In genomic region chr5:119807481-119808183, GRCm38 (mm10) we compare ENCODE assay signal across 20 mouse cellular contexts. TPM values are rescaled to one million over a fixed set of nuclear protein-coding genes. Genes with fewer than 3 reads are reported as not detected.
DNase-seq lines count a peak whose midpoint lies in the region; ATAC-seq and TF ChIP-seq lines count a peak whose summit lies in the region.
"Had no signal": no experiment of that assay in that cellular context is flagged by ENCODE, and none has a peak within 500 bp of the region (broad histone marks: within the 10 kb centered on the region; RNA-seq: fewer than 3 reads in every experiment).

No protein-coding gene starts in this region.

- peaks cover 69% of the 10 kb centered on the region for H3K27me3 ChIP-seq in heart, embryonic 15.5 days
- H3K27me3 ChIP-seq in embryonic facial prominence, embryonic 10.5 days (replicated peaks; ENCODE audit: low read depth, poor library complexity, severe bottlenecking) = peaks cover 99% of the 10 kb centered on the region
- peaks cover 56% of the 10 kb centered on the region for H3K27me3 ChIP-seq in lung, embryonic 16.5 days (ENCODE audit: control insufficient read depth, insufficient read depth, low read depth, low read length)
- H3K27me3 ChIP-seq in hindbrain, postnatal 0 days (ENCODE audit: insufficient read depth, low read length) = peaks cover 83% of the 10 kb centered on the region
- H3K27me3 ChIP-seq: CH12.LX had no signal

- peak overlapping the region; percentile 31; the same call in 1 of the 2 replicates for H3K27ac ChIP-seq in heart, embryonic 15.5 days
- H3K27ac ChIP-seq in embryonic facial prominence, embryonic 10.5 days (replicated peaks) = no peak overlapping the region
- H3K27ac ChIP-seq in lung, embryonic 16.5 days (ENCODE audit: low read length) = peak overlapping the region; percentile 97
- no peak overlapping the region for H3K27ac ChIP-seq in hindbrain, postnatal 0 days
- H3K27ac ChIP-seq: embryonic facial prominence, embryonic 12.5 days; intestine, embryonic 15.5 days; layer of hippocampus, adult 2 months; liver, embryonic 13.5 days; stomach, embryonic 15.5 days had no signal

- no peak for TF ChIP-seq CTCF in hindbrain, postnatal 0 days (IDR thresholded peaks at IDR 0.05; ENCODE audit: low read depth)

- H3K4me3 ChIP-seq in heart, embryonic 15.5 days = no peak overlapping the region
- H3K4me3 ChIP-seq in embryonic facial prominence, embryonic 10.5 days = no peak overlapping the region
- H3K4me3 ChIP-seq in lung, embryonic 16.5 days (ENCODE audit: low read length) = peak overlapping the region; percentile 17
- H3K4me3 ChIP-seq in hindbrain, postnatal 0 days (ENCODE audit: low read length) = no peak overlapping the region
- H3K4me3 ChIP-seq: embryonic facial prominence, embryonic 12.5 days; intestine, embryonic 15.5 days; layer of hippocampus, adult 2 months; liver, embryonic 13.5 days; megakaryocyte, embryonic 14.5 days; stomach, embryonic 15.5 days had no signal

- ATAC-seq in heart, embryonic 15.5 days (replicated peaks; ENCODE audit: insufficient number of reproducible peaks, insufficient read depth, low FRiP score, low read depth) = no peak
- peak; percentile 16 for ATAC-seq in lung, embryonic 16.5 days (ENCODE audit: low read depth)
- no peak for ATAC-seq in CD4-positive, CD25-positive, alpha-beta regulatory T cell, adult 4 months
- no peak for ATAC-seq in hindbrain, postnatal 0 days
- ATAC-seq: intestine, embryonic 15.5 days had no signal

- peaks cover 22% of the 10 kb centered on the region; the same call in 1 of the 2 replicates for H3K4me1 ChIP-seq in heart, embryonic 15.5 days (replicated peaks)
- no peaks in the 10 kb centered on the region for H3K4me1 ChIP-seq in embryonic facial prominence, embryonic 10.5 days
- peaks cover 8% of the 10 kb centered on the region; the same call in 1 of the 2 replicates for H3K4me1 ChIP-seq in lung, embryonic 16.5 days (replicated peaks; ENCODE audit: control insufficient read depth, insufficient read depth, low read length)
- no peaks in the 10 kb centered on the region for H3K4me1 ChIP-seq in hindbrain, postnatal 0 days (ENCODE audit: insufficient read depth, low read length)
- H3K4me1 ChIP-seq: embryonic facial prominence, embryonic 12.5 days; intestine, embryonic 15.5 days; liver, embryonic 13.5 days; stomach, embryonic 15.5 days had no signal

- no peaks in the 10 kb centered on the region for H3K36me3 ChIP-seq in heart, embryonic 15.5 days
- H3K36me3 ChIP-seq in embryonic facial prominence, embryonic 10.5 days (replicated peaks) = no peaks in the 10 kb centered on the region
- no peaks in the 10 kb centered on the region for H3K36me3 ChIP-seq in lung, embryonic 16.5 days (ENCODE audit: control insufficient read depth, insufficient read depth, low read length)
- no peaks in the 10 kb centered on the region for H3K36me3 ChIP-seq in hindbrain, postnatal 0 days (ENCODE audit: insufficient read depth, low read length)
- H3K36me3 ChIP-seq: embryonic facial prominence, embryonic 12.5 days; intestine, embryonic 15.5 days; liver, embryonic 13.5 days; stomach, embryonic 15.5 days had no signal

- WGBS in heart, embryonic 15.5 days = 22% methylated on average over 20 of the region's 20 CpGs
- 2% methylated on average over 20 of the region's 20 CpGs for WGBS in embryonic facial prominence, embryonic 10.5 days
- 6% methylated on average over 20 of the region's 20 CpGs for WGBS in lung, embryonic 16.5 days
- WGBS in hindbrain, postnatal 0 days = 2% methylated on average over 20 of the region's 20 CpGs

- H3K9me3 ChIP-seq in heart, embryonic 15.5 days (replicated peaks) = no peaks in the 10 kb centered on the region
- no peaks in the 10 kb centered on the region for H3K9me3 ChIP-seq in embryonic facial prominence, embryonic 10.5 days
- no peaks in the 10 kb centered on the region for H3K9me3 ChIP-seq in lung, embryonic 16.5 days (ENCODE audit: control insufficient read depth, low read length)
- H3K9me3 ChIP-seq in hindbrain, postnatal 0 days (ENCODE audit: low read length) = 0 out of 2 replicates have a peak, but pooled peaks cover 3% of the 10 kb centered on the region
- H3K9me3 ChIP-seq: embryonic facial prominence, embryonic 12.5 days; intestine, embryonic 15.5 days; liver, embryonic 13.5 days; stomach, embryonic 15.5 days had no signal

- H3K4me2 ChIP-seq in heart, embryonic 15.5 days = no peak overlapping the region
- peak overlapping the region; percentile 46 for H3K4me2 ChIP-seq in lung, embryonic 16.5 days (ENCODE audit: low read depth, low read length)
- no peak overlapping the region for H3K4me2 ChIP-seq in hindbrain, postnatal 0 days (ENCODE audit: low read depth, low read length)
- H3K4me2 ChIP-seq: embryonic facial prominence, embryonic 12.5 days; intestine, embryonic 15.5 days; liver, embryonic 13.5 days; stomach, embryonic 15.5 days had no signal

- DNase-seq in heart, postnatal 4 days = no peak
- DNase-seq in embryo, embryonic 11 days = peak; percentile 26
- DNase-seq in embryonic facial prominence, embryonic 10.5 days (ENCODE audit: low spot score) = peak; percentile 27
- no peak for DNase-seq in hindbrain, postnatal 0 days (ENCODE audit: low spot score)
- DNase-seq: adrenal gland, postnatal 36 days; cerebellum, adult 9-11 months; gastrocnemius, postnatal 14 days; liver, embryonic 13.5 days; thymus, postnatal 14 days had no signal

- no peak overlapping the region for H3K9ac ChIP-seq in heart, embryonic 15.5 days
- peak overlapping the region; percentile 58 for H3K9ac ChIP-seq in lung, embryonic 16.5 days (ENCODE audit: low read length)
- H3K9ac ChIP-seq in hindbrain, postnatal 0 days (replicated peaks; ENCODE audit: low read length) = no peak overlapping the region
- H3K9ac ChIP-seq: embryonic facial prominence, embryonic 12.5 days; intestine, embryonic 15.5 days; liver, embryonic 13.5 days; stomach, embryonic 15.5 days had no signal

RNA-seq across cellular contexts. Expression of gene Tbx5, which starts 24.8 kb away (rescaled TPM):
- polyA plus RNA-seq in heart, embryonic 15.5 days (2015; fragmentation: Nextera tagmentation; extraction: Ambion mirVana) = 30.1 and 33.8 TPM in 2 replicates
- total RNA-seq in heart, postnatal 4 days (2021) = 10 to 100 TPM; 36.3 to 36.6 TPM
- 0.45 and 0.98 TPM in 2 replicates for polyA plus RNA-seq in embryonic facial prominence, embryonic 10.5 days (2016; fragmentation: Nextera tagmentation; extraction: Ambion mirVana)
- 53.0 and 58.7 TPM in 2 replicates for polyA plus RNA-seq in lung, embryonic 16.5 days (2015; fragmentation: Nextera tagmentation; extraction: Ambion mirVana)
- polyA plus RNA-seq in CD4-positive, CD25-positive, alpha-beta regulatory T cell, adult 4 months (2017; shearing (Covaris generic)) = not detected
- total RNA-seq in hindbrain, postnatal 0 days (2014; rRNA removed) = not detected in 2 replicates
- 0.04 TPM in 1 of 2 replicates, not detected in the other for polyA plus RNA-seq in hindbrain, postnatal 0 days (2015; fragmentation: Nextera tagmentation; extraction: Ambion mirVana)
- total RNA-seq: CH12.LX; hematopoietic stem cell, adult 5-6 weeks; layer of hippocampus, adult 2 months; left cerebral cortex, adult 8-10 months had no signal

Comparison
In these comparisons a context has a peak if more than half of its experiments do, and no peak if none do; other contexts are left out.
1. H3K27ac ChIP-seq: peak in heart, embryonic 15.5 days (single experiment) and lung, embryonic 16.5 days (single experiment); none in embryonic facial prominence, embryonic 10.5 days (single experiment) and hindbrain, postnatal 0 days (single experiment).
2. DNase-seq: peak in embryo, embryonic 11 days (single experiment) and embryonic facial prominence, embryonic 10.5 days (single experiment); none in heart, postnatal 4 days (single experiment) and hindbrain, postnatal 0 days (single experiment).
3. RNA of gene Tbx5, which starts 24.8 kb away (polyA plus RNA-seq): 53.0 to 58.7 TPM in lung, embryonic 16.5 days and 30.1 to 33.8 TPM in heart, embryonic 15.5 days; 0.45 to 0.98 TPM in embryonic facial prominence, embryonic 10.5 days, 0.04 TPM in hindbrain, postnatal 0 days and not detected in CD4-positive, CD25-positive, alpha-beta regulatory T cell, adult 4 months; every median in the first group is over 10 times any median in the second.